Mouse (Mus musculus) kidney, adult 2 months (tissue): ENCODE data around the gene 2410131K14Rik.

Experiments
- CTCF ChIP-seq: fragments of 200-500 bp; conservative IDR thresholded peaks from 2 replicates; pipeline ENCODE4 v1.5.1; 2011; ENCODE audit warnings: low read depth, mild to moderate bottlenecking, control low read depth, low read length, moderate library complexity, mixed read lengths; ENCODE audit not compliant: insufficient read depth, insufficient read length
- POLR2A ChIP-seq: fragments of 200-500 bp; IDR thresholded peaks from one replicate; pipeline ENCODE4 v1.6.1; 2011; ENCODE audit warnings: low read depth, low read length, control low read depth

DNA sequence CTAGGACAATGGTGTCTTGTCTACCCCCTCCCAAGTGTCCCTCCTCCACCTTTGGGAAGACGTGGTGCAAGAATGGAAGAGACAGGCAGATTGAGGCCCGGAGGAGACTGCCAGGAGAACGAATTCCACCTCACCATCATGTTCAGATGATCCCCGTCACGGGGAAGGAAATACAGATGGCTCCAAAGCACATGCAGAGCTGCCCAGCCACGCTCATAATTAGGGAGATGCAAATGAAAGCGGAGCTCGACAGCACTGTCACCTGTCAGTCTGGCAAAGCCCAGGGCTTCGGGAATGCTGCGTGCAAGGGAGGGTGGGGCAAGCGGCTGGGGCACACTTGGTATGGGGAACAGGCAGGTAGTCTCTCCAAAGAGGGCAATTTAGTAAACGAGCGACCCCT is 47.6 kb upstream of the 2410131K14Rik start:
- TF ChIP-seq CTCF = no peak
- TF ChIP-seq POLR2A = no peak
